Mouse (Mus musculus) heart, embryonic 15.5 days (tissue): ENCODE data around the gene Atad1. TPM values are rescaled to one million over a fixed set of nuclear protein-coding genes. Genes with fewer than 3 reads are reported as not detected.

Experiments
- ATAC-seq: fragments of 200-750 bp; cut with Nextera tagmentation; replicated peaks from 2 replicates; pipeline ENCODE4 v1.8.0; 2017; ENCODE audit warnings: low read depth, moderate TSS enrichment; ENCODE audit not compliant: insufficient number of reproducible peaks, insufficient read depth, low FRiP score
- H3K27ac ChIP-seq: fragments of 300-500 bp; sonication (generic); 2 replicates; pipeline ENCODE4 v1.5.1; 2015; ENCODE audit warnings: mild to moderate bottlenecking, inconsistent platforms
- H3K27me3 ChIP-seq: fragments of 300-500 bp; sonication (generic); 2 replicates; pipeline ENCODE4 v1.6.1; 2015; ENCODE audit warnings: inconsistent platforms
- H3K36me3 ChIP-seq: fragments of 300-500 bp; sonication (generic); 2 replicates; pipeline ENCODE4 v1.6.1; 2015; ENCODE audit warnings: mild to moderate bottlenecking, inconsistent platforms
- H3K4me1 ChIP-seq: fragments of 300-500 bp; sonication (generic); replicated peaks from 2 replicates; pipeline ENCODE4 v1.6.1; 2015; ENCODE audit warnings: inconsistent platforms
- H3K4me2 ChIP-seq: fragments of 300-500 bp; sonication (generic); 2 replicates; pipeline ENCODE4 v1.6.1; 2015; ENCODE audit warnings: inconsistent platforms, mild to moderate bottlenecking, moderate library complexity
- H3K4me3 ChIP-seq: fragments of 300-500 bp; sonication (generic); 2 replicates; pipeline ENCODE4 v1.5.1; 2015; ENCODE audit warnings: mild to moderate bottlenecking, inconsistent platforms
- H3K9ac ChIP-seq: fragments of 300-500 bp; sonication (generic); 2 replicates; pipeline ENCODE4 v1.6.1; 2015; ENCODE audit warnings: mild to moderate bottlenecking, inconsistent platforms
- H3K9me3 ChIP-seq: fragments of 300-500 bp; sonication (generic); replicated peaks from 2 replicates; pipeline ENCODE4 v1.6.1; 2016; ENCODE audit warnings: inconsistent platforms
- WGBS: fragments of 180-500 bp; shearing (Covaris S2); methylation state at CpG from one replicate; pipeline ENCODE4 v1.1.7; 2015; ENCODE audit warnings: mixed read lengths; 5-methylcytosine and 5-hydroxymethylcytosine counted together
- polyA plus RNA-seq: library from polyadenylated mRNA; unstranded; fragments of >200 nt; fragmentation: Nextera tagmentation; extraction: Ambion mirVana; gene quantifications from 2 replicates; pipeline ENCODE4 v1.2.1, GENCODE M21; 2015

Atad1 gene
- polyA plus RNA-seq, 1 experiment from 2014 or later, result 56.9 TPM

- peaks cover 32% of the 10 kb centered on the region for H3K4me1 ChIP-seq
- peak overlapping the region; percentile 100 for H3K27ac ChIP-seq
- no peaks in the 10 kb centered on the region for H3K9me3 ChIP-seq
- H3K4me2 ChIP-seq, result peak overlapping the region; percentile 94
- no peaks in the 10 kb centered on the region for H3K36me3 ChIP-seq
- H3K27me3 ChIP-seq, result peaks cover 9% of the 10 kb centered on the region
- peak; percentile 11; the same call in 1 of the 2 replicates for ATAC-seq
- H3K9ac ChIP-seq, result peak overlapping the region; percentile 100
- WGBS, result under 1% methylated on average over 55 of the region's 69 CpGs
- H3K4me3 ChIP-seq, result peak overlapping the region; percentile 99
These were observed 18.5 kb upstream of the Atad1 start for GRCm38 (mm10) chr19:32757831-32758792.

- Histone ChIP-seq H3K9me3 (no peaks in the 10 kb centered on the region), H3K36me3 (no peaks in the 10 kb centered on the region), H3K27me3 (peaks cover 9% of the 10 kb centered on the region), H3K27ac (peak within 1 kb of the TSS; percentile 100), H3K4me3 (peak within 1 kb of the TSS; percentile 99), H3K9ac (peak within 1 kb of the TSS; percentile 100), H3K4me2 (peak within 1 kb of the TSS; percentile 94), H3K4me1 (peaks cover 30% of the 10 kb centered on the region)
- under 1% methylated on average over 77 of the region's 77 CpGs for WGBS
- ATAC-seq, result peak; percentile 90
These were observed 17.5 kb upstream of the Atad1 start, which contains the start of gene Pten for GRCm38 (mm10) chr19:32756900-32757725. TSS of gene Pten (plus strand) at chr19:32757497.

DNA sequence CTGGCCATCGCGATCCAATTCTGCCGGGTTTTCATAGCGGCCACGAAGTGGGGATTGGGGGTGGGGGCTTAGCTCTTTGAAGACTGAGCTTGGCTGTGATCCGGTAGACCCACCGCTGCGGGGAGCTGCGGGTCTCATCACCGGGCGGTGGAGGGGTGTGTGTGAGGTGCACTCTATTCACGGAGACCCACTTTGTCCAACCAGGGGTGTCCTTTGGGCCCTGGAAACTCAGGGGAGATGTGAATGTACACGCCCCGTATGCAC lies 17.0 kb upstream of the Atad1 start:
- peak; percentile 12 for ATAC-seq
- Histone ChIP-seq H3K4me1 (peaks cover 30% of the 10 kb centered on the region), H3K9me3 (no peaks in the 10 kb centered on the region), H3K27me3 (peaks cover 9% of the 10 kb centered on the region), H3K27ac (peak overlapping the region; percentile 97), H3K36me3 (no peaks in the 10 kb centered on the region), H3K4me3 (peak overlapping the region; percentile 99), H3K9ac (peak overlapping the region; percentile 69), H3K4me2 (peak overlapping the region; percentile 94)
- 0% methylated on average over 14 of the region's 14 CpGs for WGBS

GRCm38 (mm10) chr19:32755792-32756635 lies 16.4 kb upstream of the Atad1 start:
- peaks cover 27% of the 10 kb centered on the region for H3K4me1 ChIP-seq
- peak overlapping the region; percentile 97 for H3K27ac ChIP-seq
- H3K4me2 ChIP-seq, result peak overlapping the region; percentile 94
- H3K4me3 ChIP-seq, result peak overlapping the region; percentile 99
- H3K36me3 ChIP-seq, result no peaks in the 10 kb centered on the region
- ATAC-seq, result peak; percentile 77
- under 1% methylated on average over 53 of the region's 53 CpGs for WGBS
- peaks cover 9% of the 10 kb centered on the region for H3K27me3 ChIP-seq
- H3K9ac ChIP-seq, result peak overlapping the region; percentile 69
- H3K9me3 ChIP-seq, result no peaks in the 10 kb centered on the region

- H3K27ac ChIP-seq, result peak overlapping the region; percentile 97
- peaks cover 22% of the 10 kb centered on the region for H3K4me1 ChIP-seq
- no peak for ATAC-seq
- WGBS, result 8% methylated on average over 12 of the region's 12 CpGs
- H3K4me2 ChIP-seq, result peak overlapping the region; percentile 94
- no peaks in the 10 kb centered on the region for H3K36me3 ChIP-seq
- no peaks in the 10 kb centered on the region for H3K9me3 ChIP-seq
- H3K4me3 ChIP-seq, result peak overlapping the region; percentile 99
- H3K9ac ChIP-seq, result peak overlapping the region; percentile 69
- peaks cover 9% of the 10 kb centered on the region for H3K27me3 ChIP-seq
These were observed 15.7 kb upstream of the Atad1 start for GRCm38 (mm10) chr19:32755104-32755791.

GRCm38 (mm10) chr19:32754188-32755000 lies 14.8 kb upstream of the Atad1 start:
- H3K9me3 ChIP-seq, result no peaks in the 10 kb centered on the region
- H3K36me3 ChIP-seq, result no peaks in the 10 kb centered on the region
- no peak overlapping the region for H3K9ac ChIP-seq
- H3K4me2 ChIP-seq, result 0 out of 2 replicates have a peak overlapping the region, but pooled peaks have one; percentile 94
- H3K4me1 ChIP-seq, result peaks cover 16% of the 10 kb centered on the region
- H3K4me3 ChIP-seq, result no peak overlapping the region
- ATAC-seq, result no peak
- 35% methylated on average over 15 of the region's 15 CpGs for WGBS
- no peak overlapping the region for H3K27ac ChIP-seq
- peaks cover 9% of the 10 kb centered on the region for H3K27me3 ChIP-seq

DNA sequence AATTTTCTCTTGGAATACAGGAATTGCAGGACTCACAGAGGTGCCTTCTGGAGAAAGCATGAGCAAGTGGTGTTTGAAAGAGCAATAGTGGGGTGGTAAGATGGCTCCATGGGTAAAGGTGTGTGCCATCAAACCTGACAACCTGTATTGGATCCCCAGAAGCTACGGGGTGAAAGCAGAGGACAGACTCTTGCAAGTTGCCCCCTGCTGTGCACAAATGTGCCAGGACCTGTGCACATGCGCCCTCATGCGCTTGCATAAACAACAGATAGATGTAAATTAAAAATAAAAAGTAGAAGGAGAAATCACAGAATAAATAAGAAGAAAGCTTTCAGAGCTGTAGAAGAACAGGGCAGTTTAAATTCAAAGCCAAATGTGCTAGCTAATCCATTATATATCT lies 13.8 kb upstream of the Atad1 start:
- no peak overlapping the region for H3K9ac ChIP-seq
- WGBS, result 83% methylated on average over 3 of the region's 3 CpGs
- no peak overlapping the region for H3K4me2 ChIP-seq

GRCm38 (mm10) chr19:32752357-32752756 lies 12.8 kb upstream of the Atad1 start:
- 91% methylated on average over 6 of the region's 6 CpGs for WGBS

More for the DNA sequence above, 13.8 kb upstream of the Atad1 start:
- no peak overlapping the region for H3K4me3 ChIP-seq
- no peaks in the 10 kb centered on the region for H3K9me3 ChIP-seq
- no peak for ATAC-seq
- no peak overlapping the region for H3K27ac ChIP-seq
- peaks cover 14% of the 10 kb centered on the region for H3K4me1 ChIP-seq
- H3K36me3 ChIP-seq, result no peaks in the 10 kb centered on the region
- H3K27me3 ChIP-seq, result peaks cover 9% of the 10 kb centered on the region

DNA sequence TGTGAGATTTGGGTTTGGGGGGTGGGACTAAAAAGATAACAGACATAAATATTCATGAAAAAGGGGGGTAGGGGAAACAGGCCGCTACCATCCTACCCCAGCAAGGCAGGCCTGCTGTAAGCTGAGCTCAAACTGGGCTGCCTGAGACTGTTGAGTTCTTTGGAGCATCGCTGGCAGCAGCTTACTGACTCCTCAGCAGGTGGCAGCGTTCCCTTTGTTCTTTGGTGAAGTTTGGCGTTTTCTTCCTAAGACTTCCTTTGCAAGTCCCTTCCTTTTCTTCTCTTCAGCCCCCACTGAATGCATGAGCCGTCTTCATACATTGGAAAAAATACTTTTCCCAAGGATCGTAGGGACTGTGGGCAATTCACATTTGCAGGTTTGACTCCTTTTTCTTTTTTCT lies 9.8 kb upstream of the Atad1 start:
- Histone ChIP-seq H3K9me3 (no peaks in the 10 kb centered on the region), H3K36me3 (no peaks in the 10 kb centered on the region), H3K4me1 (peaks cover 2% of the 10 kb centered on the region; the same call in 1 of the 2 replicates), H3K4me3 (no peak overlapping the region), H3K27ac (no peak overlapping the region), H3K9ac (no peak overlapping the region), H3K27me3 (peaks cover 6% of the 10 kb centered on the region), H3K4me2 (no peak overlapping the region)
- 26% methylated on average over 6 of the region's 6 CpGs for WGBS
- no peak for ATAC-seq

More at GRCm38 (mm10) chr19:32752357-32752756, 12.8 kb upstream of the Atad1 start:
- no peak overlapping the region for H3K4me3 ChIP-seq
- H3K9ac ChIP-seq, result no peak overlapping the region
- H3K36me3 ChIP-seq, result no peaks in the 10 kb centered on the region
- peaks cover 14% of the 10 kb centered on the region for H3K4me1 ChIP-seq
- no peak overlapping the region for H3K27ac ChIP-seq
- ATAC-seq, result no peak
- H3K27me3 ChIP-seq, result peaks cover 9% of the 10 kb centered on the region
- no peaks in the 10 kb centered on the region for H3K9me3 ChIP-seq
- H3K4me2 ChIP-seq, result no peak overlapping the region
